Mouse (Mus musculus) bone marrow, adult 2 months (tissue): Measurements from ENCODE around the gene Rxrb. TPM values are rescaled to one million over a fixed set of nuclear protein-coding genes. Genes with fewer than 3 reads are reported as not detected.

Source experiments
- H3K27ac ChIP-seq: fragments of 200-500 bp; 2 replicates; pipeline ENCODE4 v1.5.1; 2012; ENCODE audit warnings: low read depth, mild to moderate bottlenecking, control low read depth, inconsistent platforms, low read length; ENCODE audit not compliant: control insufficient read depth, poor library complexity, insufficient read depth
- H3K4me1 ChIP-seq: fragments of 200-500 bp; 2 replicates; pipeline ENCODE4 v1.6.1; 2011; ENCODE audit warnings: low read length; ENCODE audit not compliant: control insufficient read depth, insufficient read depth
- H3K4me3 ChIP-seq: fragments of 200-500 bp; replicated peaks from 2 replicates; pipeline ENCODE3; 2011; ENCODE audit warnings: mild to moderate bottlenecking, low read depth, low read length, control low read depth; ENCODE audit not compliant: control insufficient read depth
- CTCF ChIP-seq: fragments of 200-500 bp; IDR thresholded peaks from 2 replicates; pipeline ENCODE4 v1.5.1; 2011; ENCODE audit warnings: low read length, control low read depth; ENCODE audit not compliant: control insufficient read depth, insufficient read depth
- POLR2A ChIP-seq: fragments of 200-500 bp; IDR thresholded peaks from 2 replicates; pipeline ENCODE4 v1.6.1; 2011; ENCODE audit warnings: low read depth, mild to moderate bottlenecking, control low read depth, low read length, borderline replicate concordance; ENCODE audit not compliant: control insufficient read depth
- WGBS: fragments of 180-500 bp; shearing (Covaris S2); methylation state at CpG from one replicate; pipeline ENCODE4 v1.1.7; 2018; 5-methylcytosine and 5-hydroxymethylcytosine counted together
- polyA plus RNA-seq: library from polyadenylated mRNA; stranded (reverse); fragments of >200 nt; gene quantifications from 2 replicates; pipeline ENCODE4 v1.2.4, GENCODE M21; 2011; ENCODE audit warnings: low replicate concordance; ENCODE audit not compliant: missing spikeins, insufficient read depth, insufficient read length

Rxrb gene
- polyA plus RNA-seq, 1 experiment, result 70.9 TPM

DNA sequence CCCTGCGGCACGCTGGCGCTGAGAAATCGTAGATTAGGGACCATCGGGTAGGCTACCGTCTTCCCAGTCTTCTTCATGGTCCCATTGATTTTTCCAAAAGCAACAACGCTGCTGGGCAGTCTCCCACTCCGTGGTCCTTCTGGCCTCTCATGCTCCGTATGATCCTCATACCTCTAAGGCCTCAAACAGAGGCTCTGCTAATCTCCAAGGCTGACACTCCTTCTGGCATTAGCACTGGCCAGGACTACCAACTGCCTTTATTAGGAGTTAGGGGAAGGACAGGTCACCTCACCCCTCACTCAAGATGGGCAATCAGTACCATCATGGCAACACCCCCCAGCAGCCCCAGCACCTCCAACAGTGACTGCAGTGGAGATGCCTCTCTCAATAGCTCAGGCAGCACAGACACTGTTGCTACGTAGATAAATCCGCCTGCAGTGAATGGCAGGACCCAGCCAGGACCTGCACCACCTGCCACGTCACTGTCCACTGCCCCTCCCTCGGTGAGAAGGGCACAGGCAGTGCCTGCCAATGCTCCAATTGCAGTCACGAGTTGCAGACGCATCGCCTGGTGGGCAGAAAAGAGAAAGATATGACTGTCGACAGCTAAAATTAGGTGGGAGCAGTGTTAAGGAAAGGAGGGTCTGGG is 3.0 kb upstream of the Rxrb start:
- Histone ChIP-seq H3K4me1 (peaks cover 18% of the 10 kb centered on the region), H3K4me3 (no peak overlapping the region), H3K27ac (no peak overlapping the region)
- no peak for TF ChIP-seq POLR2A
- no peak for TF ChIP-seq CTCF
- 88% methylated on average over 17 of the region's 17 CpGs for WGBS

- Histone ChIP-seq H3K27ac (no peak overlapping the region), H3K4me3 (no peak overlapping the region), H3K4me1 (peaks cover 18% of the 10 kb centered on the region)
- no peak for TF ChIP-seq POLR2A
- TF ChIP-seq CTCF, result no peak
- WGBS, result 73% methylated on average over 18 of the region's 18 CpGs
Observed at GRCm38 (mm10) chr17:34029150-34029889, 2.3 kb upstream of the Rxrb start.

DNA sequence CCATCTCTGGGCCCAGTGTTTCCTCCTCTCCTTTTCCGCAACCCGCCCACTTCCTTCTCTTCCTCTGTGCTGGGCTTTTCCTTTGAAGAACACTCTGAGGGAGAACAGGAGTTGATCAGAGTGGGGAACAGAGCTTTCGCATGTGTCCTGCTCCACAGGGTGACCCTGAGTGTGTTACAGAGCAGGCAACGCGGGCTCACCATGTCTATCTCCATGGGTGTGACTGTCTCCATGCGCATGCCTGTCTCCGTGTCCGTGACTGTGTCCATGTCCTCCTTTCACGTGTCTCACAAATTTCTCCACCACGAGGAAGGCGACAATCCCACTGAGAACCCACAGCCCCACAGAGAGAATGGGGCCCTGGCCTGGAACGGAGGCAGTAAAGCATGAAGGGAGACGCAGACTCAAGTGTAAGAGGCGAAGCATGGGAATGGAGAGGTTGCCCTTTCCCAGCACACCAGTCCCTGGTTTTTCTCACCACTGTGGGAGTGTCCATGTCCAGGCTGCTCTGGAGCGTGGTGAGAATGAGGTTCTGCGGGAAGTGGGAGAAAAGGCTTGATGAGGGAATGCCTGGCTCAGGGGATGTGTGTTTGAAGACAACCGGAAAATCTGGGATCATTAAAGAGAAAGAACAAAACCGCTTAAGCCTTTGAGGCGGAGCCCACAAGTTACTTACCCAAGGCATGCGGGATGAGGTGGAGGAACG is 1.6 kb upstream of the Rxrb start:
- 83% methylated on average over 21 of the region's 21 CpGs for WGBS
- H3K4me1 ChIP-seq, result peaks cover 18% of the 10 kb centered on the region
- TF ChIP-seq CTCF (no peak), POLR2A (no peak)
- peak overlapping the region; percentile 2 for H3K4me3 ChIP-seq
- no peak overlapping the region for H3K27ac ChIP-seq

- peaks cover 18% of the 10 kb centered on the region for H3K4me1 ChIP-seq
- peak overlapping the region; percentile 94 for H3K4me3 ChIP-seq
- H3K27ac ChIP-seq, result peak overlapping the region; percentile 98
- no peak for TF ChIP-seq CTCF
- TF ChIP-seq POLR2A, result no peak
- WGBS, result 4% methylated on average over 20 of the region's 20 CpGs
Observed at GRCm38 (mm10) chr17:34030861-34031326, 718 bp upstream of the Rxrb start.

- peaks cover 11% of the 10 kb centered on the region for H3K4me1 ChIP-seq
Observed at GRCm38 (mm10) chr17:34032174-34032632, 591 bp downstream of the Rxrb start.

GRCm38 (mm10) chr17:34032806-34033205 is 1.2 kb downstream of the Rxrb start:
- 2% methylated on average over 9 of the region's 9 CpGs for WGBS
- TF ChIP-seq CTCF (no peak), POLR2A (no peak)
- peak overlapping the region; percentile 98 for H3K27ac ChIP-seq
- H3K4me3 ChIP-seq, result peak overlapping the region; percentile 94
- H3K4me1 ChIP-seq, result peaks cover 11% of the 10 kb centered on the region

More at GRCm38 (mm10) chr17:34032174-34032632, 591 bp downstream of the Rxrb start:
- H3K4me3 ChIP-seq, result peak overlapping the region; percentile 94
- 1% methylated on average over 48 of the region's 48 CpGs for WGBS
- H3K27ac ChIP-seq, result peak overlapping the region; percentile 98
- TF ChIP-seq POLR2A (peak; percentile 50; the same call in 1 of the 2 replicates), CTCF (no peak; the same call in 1 of the 2 replicates)

- TF ChIP-seq CTCF (no peak), POLR2A (no peak; the same call in 1 of the 2 replicates)
- Histone ChIP-seq H3K4me3 (peak overlapping the region; percentile 25), H3K4me1 (peaks cover 11% of the 10 kb centered on the region), H3K27ac (peak overlapping the region; percentile 98)
- 70% methylated on average over 9 of the region's 9 CpGs for WGBS
Observed at GRCm38 (mm10) chr17:34033441-34033840, 1.8 kb downstream of the Rxrb start.

DNA sequence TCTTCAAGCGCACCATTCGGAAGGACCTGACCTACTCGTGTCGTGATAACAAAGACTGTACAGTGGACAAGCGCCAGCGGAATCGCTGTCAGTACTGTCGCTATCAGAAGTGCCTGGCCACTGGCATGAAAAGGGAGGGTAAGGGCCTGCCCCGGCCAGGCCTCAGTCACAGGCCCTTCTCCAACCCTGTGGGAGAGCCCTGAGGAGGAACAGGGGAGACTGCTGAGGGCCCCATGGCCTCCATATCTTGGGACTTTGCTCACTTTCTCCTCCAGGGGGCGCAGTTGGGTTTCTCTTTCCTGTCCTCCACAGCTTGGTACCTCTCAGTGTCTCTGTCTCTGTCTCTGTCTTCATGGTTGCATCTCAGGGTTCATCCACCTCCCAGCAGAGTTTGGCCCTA is 2.5 kb downstream of the Rxrb start:
- H3K4me1 ChIP-seq, result peaks cover 11% of the 10 kb centered on the region

More for the DNA sequence above, 2.5 kb downstream of the Rxrb start:
- no peak overlapping the region for H3K27ac ChIP-seq
- no peak overlapping the region for H3K4me3 ChIP-seq
- TF ChIP-seq POLR2A (no peak), CTCF (peak; percentile 75)
- WGBS, result 73% methylated on average over 10 of the region's 10 CpGs
